Mouse (Mus musculus) layer of hippocampus, adult 18-20 months (tissue): ENCODE results near the gene Efnb1. TPM values are rescaled to one million over a fixed set of nuclear protein-coding genes. Genes with fewer than 3 reads are reported as not detected.
A peak's percentile ranks its signal among the peaks of the same experiment; 100 is the strongest.
"Not testable (repeated sequence)": the region's sequence is repeated elsewhere in the genome, so short reads cannot be mapped to it uniquely, and the experiment has no call there.

Experiments
- DNase-seq, 2 experiments: peaks; one replicate each; pipeline ENCODE4 v3.0.0; 2022; ENCODE audit warnings: low spot score in 2 of 2
- long read RNA-seq: library from polyadenylated mRNA; stranded (forward); transcript quantifications from one replicate; pipeline ENCODE4 v2.0.0, GENCODE M21; 2021
- total RNA-seq, 2 experiments: library from RNA; stranded (reverse); gene quantifications; 2 replicates each; pipeline ENCODE4 v1.2.3; 2021

Efnb1 gene
- 10 to 100 TPM; 15.4 to 17.3 TPM for total RNA-seq
- long read RNA-seq, transcript Efnb1-201 (5 exons, 3,258 nt) = major isoform, 16 of 17 reads
- long read RNA-seq, partial matches to known transcripts = 0 of 17 reads
- long read RNA-seq, other reads (novel, unspliced or antisense) = 1 of 17 reads

- peak; percentile 80 to 89 for DNase-seq
These were observed at the start of gene Efnb1 for GRCm38 (mm10) chrX:99135523-99136258. Gene Efnb1 (plus strand): TSS chrX:99136130.

- no peak for DNase-seq
These were observed 43.2 kb upstream of the Efnb1 start for GRCm38 (mm10) chrX:99092704-99093103.

- DNase-seq = not testable (repeated sequence)
These were observed 24.7 kb upstream of the Efnb1 start for GRCm38 (mm10) chrX:99111088-99111724.

- no peak for DNase-seq
These were observed 16.4 kb upstream of the Efnb1 start for GRCm38 (mm10) chrX:99119510-99119909.

- DNase-seq = peak; percentile 40 to 74
These were observed 5.9 kb upstream of the Efnb1 start for GRCm38 (mm10) chrX:99130059-99130458.

GRCm38 (mm10) chrX:99132573-99132972, 3.4 kb upstream of the Efnb1 start:
- DNase-seq = no peak

GRCm38 (mm10) chrX:99134891-99135290, 1.0 kb upstream of the Efnb1 start:
- peak; percentile 73 to 89 for DNase-seq

GRCm38 (mm10) chrX:99136431-99136966, 569 bp downstream of the Efnb1 start:
- DNase-seq = peak in 1 of 2 experiments; percentile 12

GRCm38 (mm10) chrX:99137143-99137870, 1.4 kb downstream of the Efnb1 start:
- peak in 1 of 2 experiments; percentile 9 for DNase-seq

GRCm38 (mm10) chrX:99137928-99138740, 2.2 kb downstream of the Efnb1 start:
- no peak for DNase-seq

GRCm38 (mm10) chrX:99141079-99141478, 5.1 kb downstream of the Efnb1 start:
- peak; percentile 30 to 39 for DNase-seq

- DNase-seq = no peak
These were observed 6.0 kb downstream of the Efnb1 start for GRCm38 (mm10) chrX:99141900-99142299.

- peak in 1 of 2 experiments; percentile 13 for DNase-seq
These were observed 9.6 kb downstream of the Efnb1 start for GRCm38 (mm10) chrX:99145561-99145960.

GRCm38 (mm10) chrX:99148061-99148905, 12.4 kb downstream of the Efnb1 start:
- no peak for DNase-seq

GRCm38 (mm10) chrX:99149047-99149446, 13.1 kb downstream of the Efnb1 start:
- no peak for DNase-seq

GRCm38 (mm10) chrX:99149900-99150299, 14.0 kb downstream of the Efnb1 start:
- DNase-seq = no peak

- DNase-seq = no peak
These were observed 14.8 kb downstream of the Efnb1 start for GRCm38 (mm10) chrX:99150712-99151111.

GRCm38 (mm10) chrX:99151434-99151833, 15.5 kb downstream of the Efnb1 start:
- no peak for DNase-seq

- no peak for DNase-seq
These were observed 16.2 kb downstream of the Efnb1 start for GRCm38 (mm10) chrX:99152141-99152540.
